Mouse (Mus musculus) ovary, postnatal 36 days (tissue): Measurements from ENCODE around the gene She.

ENCODE experiments used
- DNase-seq: peaks from one replicate; pipeline ENCODE4 v3.0.0; 2022; ENCODE audit warnings: low spot score, mixed read lengths

The She gene

GRCm38 (mm10) chr3:89817056-89817455 is 14.1 kb upstream of the She start:
- peak; percentile 40 for DNase-seq

GRCm38 (mm10) chr3:89818605-89819004 is 12.6 kb upstream of the She start:
- DNase-seq: no peak

DNA sequence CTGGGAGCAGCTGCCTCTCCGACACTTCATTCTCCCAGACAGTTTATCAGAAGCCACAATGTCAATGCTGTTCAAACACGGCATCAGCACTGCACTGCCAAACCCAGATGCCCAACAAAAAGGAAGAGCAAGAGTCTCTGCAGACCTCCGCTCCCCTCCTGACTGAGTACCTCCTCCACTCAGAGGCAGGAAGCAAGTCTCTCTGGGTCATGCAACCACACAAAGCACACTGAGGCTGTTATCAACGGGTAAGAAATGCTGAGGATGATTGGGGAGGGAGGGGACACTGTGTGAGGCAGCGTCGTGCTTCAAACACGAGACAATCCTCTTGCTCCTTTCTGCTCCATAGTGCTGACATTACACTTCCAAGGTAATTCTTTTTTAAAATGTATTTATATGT is 11.3 kb upstream of the She start:
- DNase-seq: no peak

GRCm38 (mm10) chr3:89820311-89821095 is 10.7 kb upstream of the She start:
- DNase-seq: no peak

- no peak for DNase-seq
Measured at GRCm38 (mm10) chr3:89821096-89821513, 10.1 kb upstream of the She start.

DNA sequence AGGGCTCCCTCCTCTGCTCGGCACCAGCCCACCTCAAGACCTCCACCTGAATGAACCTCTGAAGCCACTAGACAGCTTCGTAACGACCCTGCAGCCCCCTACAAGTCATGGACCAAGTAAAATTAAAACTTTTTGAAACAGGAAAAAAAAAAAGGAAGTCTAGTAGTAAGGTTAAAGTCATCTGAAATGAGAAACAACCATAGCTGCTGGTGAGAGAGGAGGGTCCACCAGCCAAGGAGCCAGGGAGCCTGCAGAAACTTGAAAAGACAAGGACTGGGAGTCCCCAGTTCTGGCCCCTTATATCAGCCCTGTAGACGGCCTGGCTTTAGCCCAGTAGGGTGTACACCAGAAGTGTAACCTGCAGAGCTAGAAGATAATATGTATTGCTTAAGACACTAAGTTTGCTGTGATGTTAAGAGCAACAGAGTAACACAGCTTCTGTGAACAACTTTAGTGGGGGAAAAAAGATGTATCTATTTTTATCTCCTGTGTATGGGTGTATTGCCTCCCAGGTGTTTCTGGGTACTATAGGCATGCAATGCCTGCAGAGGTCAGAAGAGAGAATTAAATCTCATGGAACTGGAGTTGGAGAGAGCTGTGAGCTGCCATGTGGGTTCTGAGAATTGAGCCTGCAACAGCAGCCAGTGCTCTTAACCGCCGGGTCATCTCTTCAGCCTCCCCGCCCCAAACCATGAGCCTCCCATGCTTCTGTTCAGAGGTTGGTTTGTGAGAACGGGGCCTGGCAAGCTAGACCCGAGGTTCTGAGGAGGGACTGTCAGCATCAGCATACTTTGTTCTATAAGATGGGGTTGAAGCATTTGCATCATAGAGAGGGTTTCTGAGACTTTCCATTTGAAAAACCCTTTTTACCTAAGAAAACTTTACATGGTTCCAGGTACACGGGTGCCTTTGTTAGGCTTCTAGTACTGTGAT is 9.4 kb upstream of the She start:
- no peak for DNase-seq

- no peak for DNase-seq
Measured at GRCm38 (mm10) chr3:89823594-89823993, 7.6 kb upstream of the She start.

DNA sequence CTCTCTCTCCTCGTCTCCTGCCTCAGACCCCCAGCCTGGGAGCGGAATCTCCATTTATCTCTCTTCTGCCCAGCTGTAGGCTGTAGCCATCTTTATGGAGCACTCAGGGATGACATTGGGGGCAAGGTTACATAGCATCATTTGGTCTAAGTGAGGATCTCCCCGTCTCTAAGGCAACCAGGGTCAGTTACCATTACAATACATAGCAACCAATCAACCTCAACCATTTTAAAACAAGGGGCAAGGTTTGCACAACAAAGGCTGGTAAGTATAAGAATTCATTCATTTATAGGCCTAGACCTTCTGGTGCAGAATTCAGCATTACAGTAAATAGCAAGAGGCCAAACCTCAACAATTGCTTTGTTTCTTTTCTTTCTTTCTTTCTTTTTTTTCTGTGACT is 4.9 kb upstream of the She start:
- DNase-seq: no peak

DNA sequence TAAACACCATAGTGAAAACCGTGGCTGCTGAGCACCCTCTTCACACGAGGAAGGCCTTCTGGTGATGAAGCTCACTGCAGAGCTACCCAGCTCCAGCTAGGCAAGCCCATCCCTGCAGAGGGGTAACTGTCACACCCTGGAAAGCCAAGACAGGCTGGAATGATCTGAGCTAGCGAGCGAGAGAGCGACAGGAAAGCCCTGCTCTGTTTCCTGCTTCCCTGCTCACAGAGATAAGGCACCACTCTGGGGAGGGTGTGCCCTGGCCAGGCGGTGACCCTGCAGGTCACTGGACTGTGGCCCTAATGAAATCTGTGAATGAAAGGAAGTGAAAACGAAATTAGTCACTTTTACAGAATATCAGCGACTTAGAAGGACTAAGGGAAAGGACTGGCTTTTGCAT is 4.2 kb downstream of the She start:
- DNase-seq: no peak

- DNase-seq: peak; percentile 38
Measured at GRCm38 (mm10) chr3:89842258-89842657, 11.1 kb downstream of the She start.

- no peak for DNase-seq
Measured at GRCm38 (mm10) chr3:89843148-89843547, 12.0 kb downstream of the She start.

GRCm38 (mm10) chr3:89845814-89846213 is 14.6 kb downstream of the She start:
- no peak for DNase-seq

DNA sequence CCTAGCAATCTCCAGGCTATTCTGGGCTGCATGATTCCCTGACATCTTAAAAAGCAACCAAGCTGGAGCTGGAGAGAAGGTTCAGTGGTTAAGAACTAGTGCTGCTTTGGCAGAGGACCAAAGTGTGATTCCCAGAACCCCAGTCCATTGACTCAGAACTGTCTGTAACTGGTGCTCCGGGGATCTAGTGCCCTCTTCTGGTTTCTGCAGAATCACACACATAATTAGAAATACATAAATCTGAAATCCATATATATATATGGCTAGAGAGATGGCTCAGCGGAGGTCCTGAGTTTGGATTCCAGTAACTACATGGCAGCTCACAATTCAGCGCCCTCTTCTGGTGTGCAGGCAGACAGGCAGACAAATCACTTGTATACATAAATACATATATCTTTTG is 16.0 kb downstream of the She start:
- DNase-seq: no peak

- no peak for DNase-seq
Measured at GRCm38 (mm10) chr3:89847596-89847995, 16.4 kb downstream of the She start.

- no peak for DNase-seq
Measured at GRCm38 (mm10) chr3:89848083-89848482, 16.9 kb downstream of the She start.

DNA sequence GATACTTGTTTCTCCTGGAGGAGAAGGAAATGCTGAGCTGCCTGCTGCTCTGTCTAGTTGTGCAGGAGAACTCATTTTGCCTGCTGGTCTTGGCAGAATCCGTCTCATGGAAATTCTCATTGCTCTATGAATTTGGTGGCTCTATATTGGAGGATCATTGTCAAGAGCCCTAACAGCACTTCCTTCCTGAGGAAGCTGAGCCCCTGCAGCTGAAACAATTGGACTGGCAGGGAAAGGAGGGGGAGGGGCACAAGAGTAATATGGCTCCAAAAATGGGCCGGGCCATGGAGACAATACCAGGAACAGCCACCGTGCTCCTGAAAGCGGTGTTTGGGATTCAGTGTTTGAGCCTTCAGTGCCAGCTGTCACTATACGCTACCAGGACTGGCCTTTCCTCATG is 22.6 kb downstream of the She start:
- DNase-seq: no peak

DNA sequence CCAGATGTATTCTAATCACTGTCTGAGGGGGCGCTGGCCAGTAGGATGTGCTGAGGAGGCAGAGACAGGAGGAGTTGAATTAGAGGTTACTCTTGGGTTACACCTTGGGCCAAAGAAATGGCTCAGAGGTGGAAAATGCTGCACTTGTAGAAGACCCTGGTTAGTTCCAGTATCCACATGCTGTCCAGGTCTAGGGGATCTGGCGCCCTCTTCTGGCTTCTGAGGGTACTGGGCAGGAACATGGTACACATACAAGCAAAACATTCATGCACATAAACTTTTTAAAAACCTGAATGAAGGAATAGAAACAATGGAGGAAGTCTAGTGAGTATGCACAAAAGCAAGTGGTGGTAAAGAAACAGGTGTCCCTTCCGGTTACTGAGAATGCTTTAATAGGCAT is 26.2 kb downstream of the She start:
- no peak for DNase-seq

- DNase-seq: no peak
Measured at GRCm38 (mm10) chr3:89858123-89858522, 27.0 kb downstream of the She start.

DNA sequence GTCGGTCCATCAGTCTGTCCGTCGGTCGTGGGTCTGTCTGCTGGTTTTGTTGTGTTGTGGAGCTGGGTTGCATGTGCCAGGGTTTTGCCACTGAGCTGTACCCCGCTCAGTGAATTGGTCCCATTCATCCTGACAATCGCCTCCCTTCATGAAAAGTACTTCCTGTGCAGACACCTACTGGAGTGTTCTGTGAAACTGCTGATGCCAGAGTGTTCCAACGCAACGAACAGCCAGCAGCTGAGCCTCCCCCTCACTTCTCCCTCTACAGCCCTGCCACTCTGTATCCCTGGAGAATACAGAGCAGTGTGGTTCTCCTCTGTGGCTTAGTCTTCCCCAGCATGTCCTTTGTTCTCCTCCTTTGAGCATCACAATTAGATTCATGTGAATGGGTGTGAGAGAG is 27.7 kb downstream of the She start:
- no peak for DNase-seq

DNA sequence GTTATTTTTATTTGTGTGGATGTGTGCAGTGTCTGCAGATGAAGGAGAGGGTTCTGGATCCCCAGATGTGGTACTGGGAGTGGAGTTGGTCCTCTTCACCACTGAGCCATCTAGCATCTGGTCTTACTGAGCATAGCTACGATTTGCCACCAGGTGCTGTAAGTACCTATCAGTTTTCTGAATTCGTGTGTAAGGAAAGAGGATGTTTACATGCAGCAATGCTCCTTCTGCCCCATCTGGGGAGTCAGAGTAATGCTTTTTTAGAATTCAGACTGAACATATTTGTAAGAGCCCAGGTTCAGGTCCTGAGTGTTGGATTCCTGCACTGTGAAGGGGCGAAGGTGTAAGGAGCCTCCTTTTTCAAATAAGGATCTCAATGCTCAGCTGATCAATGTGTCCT is 28.8 kb downstream of the She start:
- DNase-seq: no peak

GRCm38 (mm10) chr3:89860343-89860742 is 29.2 kb downstream of the She start:
- DNase-seq: no peak

GRCm38 (mm10) chr3:89861070-89861469 is 29.9 kb downstream of the She start:
- DNase-seq: peak; percentile 64

DNA sequence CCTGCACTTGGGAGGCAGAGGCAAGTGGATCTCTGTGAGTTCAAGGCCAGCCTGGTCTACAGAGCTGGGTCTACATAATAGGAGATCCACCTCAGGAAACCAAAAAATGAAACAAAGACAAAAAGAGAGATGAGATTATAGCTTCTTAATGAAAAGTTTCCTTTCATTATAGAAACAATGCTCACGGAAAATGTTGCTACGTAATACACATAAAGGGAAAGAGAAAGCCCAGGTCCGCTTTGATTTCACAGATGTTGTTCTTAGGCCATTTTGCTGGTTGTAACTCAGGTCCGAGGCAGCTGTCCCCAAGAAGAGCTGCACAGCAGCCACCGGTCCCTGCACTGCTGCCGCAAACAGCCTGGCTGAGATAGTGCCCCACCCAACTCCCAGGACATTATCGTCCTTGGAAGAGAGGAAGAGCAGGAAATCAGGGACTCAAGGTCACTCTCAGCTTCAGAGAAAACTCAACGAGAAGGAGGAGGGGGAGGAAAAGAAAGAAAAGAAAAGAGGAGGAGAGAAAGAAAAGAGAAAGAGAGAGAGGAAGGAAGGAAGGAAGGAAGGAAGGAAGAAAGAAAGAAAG is 31.1 kb downstream of the She start:
- DNase-seq: no peak
